Mouse (Mus musculus) lung, postnatal 0 days (tissue): ENCODE results near the gene Gm37240.

Source experiments
- CTCF ChIP-seq: IDR thresholded peaks from 2 replicates; pipeline ENCODE4 v1.5.1; 2016; ENCODE audit warnings: antibody characterized with exemption, mild to moderate bottlenecking
- EP300 ChIP-seq: IDR thresholded peaks from 2 replicates; pipeline ENCODE4 v1.6.1; 2016; ENCODE audit warnings: antibody characterized with exemption, mild to moderate bottlenecking, control low read depth

GRCm38 (mm10) chr3:85214926-85215325 lies 672.4 kb downstream of the Gm37240 start:
- TF ChIP-seq CTCF (no peak), EP300 (no peak)
